Mouse (Mus musculus) megakaryocyte, embryonic 14.5 days (primary cell): ENCODE measurements around the gene Alad. TPM values are rescaled to one million over a fixed set of nuclear protein-coding genes. Genes with fewer than 3 reads are reported as not detected.

ENCODE experiments used
- H3K27me3 ChIP-seq: replicated peaks from 2 replicates; pipeline ENCODE3; 2012; ENCODE audit warnings: inconsistent platforms
- H3K36me3 ChIP-seq: replicated peaks from 2 replicates; pipeline ENCODE3; 2012; ENCODE audit warnings: low read length, inconsistent platforms, mixed read lengths
- H3K4me1 ChIP-seq: 2 replicates; pipeline ENCODE4 v1.6.1; 2012; ENCODE audit warnings: inconsistent platforms
- H3K4me3 ChIP-seq: replicated peaks from 2 replicates; pipeline ENCODE3; 2012; ENCODE audit warnings: moderate library complexity, mild to moderate bottlenecking, inconsistent platforms
- H3K9me3 ChIP-seq: 2 replicates; pipeline ENCODE4 v1.6.1; 2012; ENCODE audit warnings: inconsistent platforms
- FLI1 ChIP-seq: IDR thresholded peaks from 2 replicates; pipeline ENCODE4 v1.6.1; 2012; ENCODE audit warnings: low read length, inconsistent platforms, mixed read lengths
- GATA1 ChIP-seq: IDR thresholded peaks from 3 replicates; pipeline ENCODE4 v1.6.1; 2012; ENCODE audit warnings: mixed read lengths, low read length, inconsistent platforms, borderline replicate concordance
- polyA plus RNA-seq: library from polyadenylated mRNA; stranded (reverse); fragments of >175 nt; gene quantifications from 2 replicates; pipeline ENCODE4 v1.2.3, GENCODE M21; 2012; ENCODE audit warnings: low replicate concordance; ENCODE audit not compliant: insufficient read depth

Gene Alad
- polyA plus RNA-seq, 1 experiment: 75.7 TPM

DNA sequence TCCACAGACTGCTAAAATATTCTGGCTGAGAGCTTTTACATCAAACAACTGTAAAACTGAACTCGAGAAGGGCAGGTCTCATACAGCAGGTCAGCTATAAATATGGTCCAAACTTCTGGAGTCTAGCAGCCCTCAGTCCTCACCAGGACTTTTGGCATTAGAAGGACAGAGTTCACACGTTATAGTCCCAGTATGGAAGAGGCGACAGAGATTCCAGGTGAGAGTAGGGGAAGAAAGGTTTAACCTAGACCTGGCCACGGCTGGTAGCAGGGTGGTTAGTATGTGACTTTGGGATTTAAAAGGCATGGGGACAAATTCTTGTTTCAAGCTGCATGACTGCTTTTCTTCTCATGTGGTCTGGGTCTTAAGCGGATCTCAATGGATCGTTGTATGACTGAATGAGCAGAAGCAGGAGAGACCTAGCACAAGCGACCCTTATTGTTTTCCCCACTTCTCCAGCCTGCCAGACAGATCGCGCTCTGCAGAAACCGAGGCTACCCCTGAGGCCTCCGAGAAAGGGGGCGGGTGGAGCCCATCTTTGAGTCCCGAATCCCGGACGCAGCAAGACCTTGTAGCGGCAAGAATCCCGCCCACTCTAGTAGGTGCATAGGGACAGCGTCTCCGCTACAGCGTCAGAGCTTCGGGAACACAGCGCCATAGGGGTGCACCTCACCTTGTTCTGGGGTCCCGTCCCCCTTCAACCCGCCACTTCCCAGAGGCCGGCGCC, 433 bp downstream of the Alad start:
- Histone ChIP-seq H3K36me3 (peaks cover 15% of the 10 kb centered on the region), H3K4me1 (peaks cover 80% of the 10 kb centered on the region), H3K27me3 (no peaks in the 10 kb centered on the region), H3K4me3 (peak overlapping the region; percentile 91), H3K9me3 (no peaks in the 10 kb centered on the region)
- no peak for TF ChIP-seq GATA1
- no peak for TF ChIP-seq FLI1

DNA sequence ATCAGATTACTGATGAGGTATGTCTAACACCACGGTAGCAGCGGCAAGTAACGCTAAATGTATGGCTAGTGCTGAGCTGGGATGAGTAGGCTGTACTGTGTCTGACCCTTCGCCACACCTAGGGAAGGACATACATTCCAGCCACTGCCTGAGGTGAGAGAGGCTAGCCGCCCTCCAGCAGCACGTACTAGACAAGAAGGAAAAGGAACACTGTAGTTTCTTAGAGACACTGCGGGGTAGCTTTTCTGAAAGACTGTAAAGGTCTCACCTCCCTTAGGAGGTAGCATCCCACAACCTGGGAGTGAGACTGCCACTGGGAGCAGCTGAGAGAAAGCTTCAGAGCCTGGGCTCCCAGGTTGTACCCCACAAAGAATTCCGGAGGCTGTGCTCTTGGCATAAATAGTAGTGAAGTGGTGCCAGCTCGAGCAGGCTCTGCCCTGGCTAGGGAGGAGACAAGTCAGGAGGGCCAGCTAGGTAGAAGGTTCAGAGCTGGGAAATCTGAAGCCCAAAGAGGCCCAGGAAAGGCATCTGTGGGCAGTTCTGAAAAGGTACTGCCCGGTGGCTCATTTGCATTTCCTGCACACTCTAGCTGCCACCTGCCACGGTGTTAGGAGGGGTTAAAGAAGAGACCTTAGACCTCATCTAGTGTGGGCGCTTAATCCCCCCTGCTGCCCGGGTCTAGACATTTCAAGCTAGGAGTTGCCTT, 1.1 kb downstream of the Alad start:
- Histone ChIP-seq H3K36me3 (peaks cover 18% of the 10 kb centered on the region), H3K4me3 (peak overlapping the region; percentile 91), H3K27me3 (no peaks in the 10 kb centered on the region), H3K9me3 (no peaks in the 10 kb centered on the region), H3K4me1 (peaks cover 79% of the 10 kb centered on the region)
- no peak for TF ChIP-seq FLI1
- TF ChIP-seq GATA1: no peak

DNA sequence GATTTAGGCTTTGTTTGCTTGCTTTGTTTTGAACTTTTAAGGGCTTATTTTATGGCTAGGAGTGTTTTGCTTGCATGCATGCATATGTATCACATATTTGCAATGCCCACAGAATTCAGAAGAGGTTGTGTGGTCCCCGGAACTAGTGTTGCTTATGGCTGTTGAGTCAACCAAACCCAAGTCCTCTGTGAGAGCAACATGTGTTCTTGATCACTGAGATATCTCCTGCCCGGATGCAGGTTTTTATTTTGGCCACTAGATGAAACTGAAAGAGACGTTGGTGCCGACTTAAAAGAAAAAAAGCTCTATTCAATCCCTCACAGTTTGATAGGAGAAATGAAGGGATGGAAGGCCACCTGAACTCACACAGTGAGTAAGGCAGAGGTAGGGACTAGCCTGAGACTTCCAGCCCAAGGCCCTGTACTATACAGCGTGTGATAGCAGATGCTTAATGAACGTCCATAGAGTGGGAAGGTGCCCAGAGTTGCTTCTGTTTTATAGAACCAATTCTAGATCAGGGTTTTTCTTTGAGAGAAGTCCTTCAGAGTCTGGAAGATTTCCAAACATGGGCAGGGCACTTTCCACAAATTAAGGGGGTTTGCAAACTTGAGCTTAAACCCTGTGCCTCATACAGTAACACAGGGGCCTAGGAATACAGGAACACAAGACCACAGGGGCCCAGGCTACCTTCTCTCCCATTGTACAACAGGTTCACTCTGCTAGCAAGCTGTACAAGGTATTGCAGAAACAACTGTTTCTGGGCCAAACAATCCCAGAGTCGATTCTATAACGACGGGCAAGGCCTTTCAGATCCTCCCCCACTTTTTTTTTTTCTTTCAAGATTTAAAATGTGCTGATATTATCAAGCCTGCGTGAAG, 1.9 kb downstream of the Alad start:
- Histone ChIP-seq H3K27me3 (no peaks in the 10 kb centered on the region), H3K4me3 (no peak overlapping the region), H3K4me1 (peaks cover 74% of the 10 kb centered on the region), H3K9me3 (no peaks in the 10 kb centered on the region), H3K36me3 (peaks cover 22% of the 10 kb centered on the region)
- TF ChIP-seq FLI1 (no peak), GATA1 (no peak)

GRCm38 (mm10) chr4:62517046-62517445, 2.7 kb downstream of the Alad start:
- no peaks in the 10 kb centered on the region for H3K27me3 ChIP-seq
- no peak for TF ChIP-seq GATA1
- no peak for TF ChIP-seq FLI1
- H3K36me3 ChIP-seq: peaks cover 24% of the 10 kb centered on the region
- no peaks in the 10 kb centered on the region for H3K9me3 ChIP-seq
- peaks cover 68% of the 10 kb centered on the region for H3K4me1 ChIP-seq
- H3K4me3 ChIP-seq: no peak overlapping the region

DNA sequence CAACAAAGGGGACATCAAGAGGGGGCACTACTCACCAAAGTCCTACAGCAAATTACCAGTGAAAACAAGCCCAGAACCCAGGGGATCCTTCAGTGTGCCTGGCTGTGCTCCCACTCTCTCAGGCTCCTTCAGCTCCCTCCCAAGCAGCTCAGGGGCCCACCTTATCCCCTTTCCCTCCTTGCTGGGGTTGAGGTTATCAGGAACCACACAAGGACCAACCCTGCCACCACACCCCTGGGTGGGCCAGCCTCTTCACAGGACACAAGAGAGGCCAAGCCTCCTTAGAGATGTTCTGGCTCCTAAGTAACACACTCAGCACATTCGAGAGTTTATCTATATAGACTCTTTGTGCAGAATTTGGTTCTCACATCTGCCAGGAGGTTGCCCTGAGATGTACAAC, 3.1 kb downstream of the Alad start:
- H3K9me3 ChIP-seq: no peaks in the 10 kb centered on the region

GRCm38 (mm10) chr4:62516079-62516478, 3.6 kb downstream of the Alad start:
- TF ChIP-seq GATA1: no peak
- TF ChIP-seq FLI1: no peak
- H3K4me3 ChIP-seq: peak overlapping the region; percentile 74
- H3K4me1 ChIP-seq: peaks cover 68% of the 10 kb centered on the region
- peaks cover 31% of the 10 kb centered on the region for H3K36me3 ChIP-seq
- H3K27me3 ChIP-seq: no peaks in the 10 kb centered on the region
- H3K9me3 ChIP-seq: no peaks in the 10 kb centered on the region

More for the DNA sequence above, 3.1 kb downstream of the Alad start:
- Histone ChIP-seq H3K4me3 (peak overlapping the region; percentile 44), H3K36me3 (peaks cover 27% of the 10 kb centered on the region), H3K27me3 (no peaks in the 10 kb centered on the region), H3K4me1 (peaks cover 68% of the 10 kb centered on the region)
- no peak for TF ChIP-seq GATA1
- TF ChIP-seq FLI1: no peak

GRCm38 (mm10) chr4:62515490-62515889, 4.2 kb downstream of the Alad start:
- TF ChIP-seq GATA1: no peak; the same call in 2 of the 3 replicates
- no peak for TF ChIP-seq FLI1
- Histone ChIP-seq H3K4me1 (peaks cover 63% of the 10 kb centered on the region), H3K4me3 (peak overlapping the region; percentile 74), H3K9me3 (no peaks in the 10 kb centered on the region), H3K27me3 (no peaks in the 10 kb centered on the region), H3K36me3 (peaks cover 37% of the 10 kb centered on the region)

DNA sequence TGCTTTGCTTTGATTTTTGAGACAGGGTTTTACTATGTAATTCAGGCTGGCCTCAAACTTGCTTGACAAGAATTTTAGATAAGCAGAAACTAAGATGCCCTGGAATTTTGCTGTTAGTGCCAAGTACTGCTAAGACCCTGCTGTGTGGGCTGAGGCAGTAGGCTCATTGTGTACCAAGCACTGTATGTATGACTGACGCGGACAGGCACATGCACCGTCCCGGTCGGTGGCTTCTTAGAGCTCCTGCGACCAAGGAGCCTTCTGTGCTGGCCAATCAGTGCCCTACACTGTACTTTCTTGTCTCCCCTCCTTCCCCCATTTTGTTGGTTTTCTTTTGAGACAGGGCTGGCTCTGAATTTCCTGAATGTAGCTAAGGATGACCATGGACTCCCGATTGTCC, 4.7 kb downstream of the Alad start:
- Histone ChIP-seq H3K4me3 (peak overlapping the region; percentile 74), H3K36me3 (peaks cover 42% of the 10 kb centered on the region), H3K27me3 (no peaks in the 10 kb centered on the region), H3K4me1 (peaks cover 59% of the 10 kb centered on the region), H3K9me3 (no peaks in the 10 kb centered on the region)
- TF ChIP-seq GATA1 (no peak), FLI1 (no peak)

DNA sequence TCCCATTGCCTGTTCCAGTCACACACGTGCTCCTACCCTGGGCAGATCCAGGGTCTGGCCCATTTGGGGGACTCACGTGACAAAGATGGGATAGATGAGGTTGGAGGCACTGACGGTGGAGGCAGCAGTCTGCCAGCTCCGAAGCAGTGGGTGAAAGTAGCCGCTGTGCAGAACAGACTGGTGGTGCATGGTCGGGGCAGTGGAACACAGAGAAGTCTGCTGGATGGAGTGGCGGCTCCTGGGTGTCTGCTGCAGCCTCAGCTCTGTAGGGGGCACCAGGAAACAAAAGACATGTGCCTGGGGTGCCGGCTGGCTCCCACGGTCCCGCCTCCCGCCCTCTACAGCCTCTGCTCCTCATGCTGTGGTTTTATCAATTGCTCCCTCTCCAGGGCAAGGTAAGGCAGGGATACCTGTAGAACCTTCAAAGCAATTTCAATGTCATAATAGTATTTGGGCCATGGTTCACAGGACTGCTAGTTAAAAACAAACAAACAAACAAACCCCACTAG, 5.7 kb downstream of the Alad start:
- TF ChIP-seq FLI1 (no peak), GATA1 (no peak)
- Histone ChIP-seq H3K4me3 (no peak overlapping the region), H3K36me3 (peaks cover 51% of the 10 kb centered on the region), H3K27me3 (no peaks in the 10 kb centered on the region), H3K9me3 (no peaks in the 10 kb centered on the region), H3K4me1 (peaks cover 50% of the 10 kb centered on the region)

DNA sequence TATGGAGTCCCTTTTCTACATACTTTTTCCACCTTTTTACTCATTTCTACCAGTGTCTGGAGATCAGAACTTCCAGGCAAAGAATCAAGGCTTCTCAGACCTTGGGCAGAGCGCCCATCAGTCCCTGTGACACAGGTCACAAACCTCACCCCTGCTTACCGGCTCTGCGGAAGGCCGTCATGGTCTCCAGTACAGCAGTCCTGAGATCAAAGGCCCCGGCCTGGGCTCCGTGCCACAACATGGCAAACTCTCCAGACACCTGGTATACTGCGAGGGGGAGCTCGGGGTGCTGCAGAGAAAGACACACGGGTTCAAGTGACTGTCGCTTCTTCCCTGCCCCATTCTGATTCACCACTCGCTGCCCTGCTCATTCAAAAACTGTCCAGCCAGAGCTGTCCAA, 9.8 kb downstream of the Alad start:
- Histone ChIP-seq H3K4me3 (no peak overlapping the region), H3K36me3 (peaks cover 70% of the 10 kb centered on the region), H3K4me1 (peaks cover 25% of the 10 kb centered on the region), H3K9me3 (no peaks in the 10 kb centered on the region), H3K27me3 (no peaks in the 10 kb centered on the region)
- TF ChIP-seq GATA1: no peak
